Mouse (Mus musculus) bone marrow, adult 2 months (tissue): ENCODE results near the gene Fh1. TPM values are rescaled to one million over a fixed set of nuclear protein-coding genes. Genes with fewer than 3 reads are reported as not detected.

Source experiments
- H3K27ac ChIP-seq: fragments of 200-500 bp; 2 replicates; pipeline ENCODE4 v1.5.1; 2012; ENCODE audit warnings: low read depth, mild to moderate bottlenecking, control low read depth, inconsistent platforms, low read length; ENCODE audit not compliant: control insufficient read depth, poor library complexity, insufficient read depth
- H3K4me1 ChIP-seq: fragments of 200-500 bp; 2 replicates; pipeline ENCODE4 v1.6.1; 2011; ENCODE audit warnings: low read length; ENCODE audit not compliant: control insufficient read depth, insufficient read depth
- H3K4me3 ChIP-seq: fragments of 200-500 bp; replicated peaks from 2 replicates; pipeline ENCODE3; 2011; ENCODE audit warnings: mild to moderate bottlenecking, low read depth, low read length, control low read depth; ENCODE audit not compliant: control insufficient read depth
- CTCF ChIP-seq: fragments of 200-500 bp; IDR thresholded peaks from 2 replicates; pipeline ENCODE4 v1.5.1; 2011; ENCODE audit warnings: low read length, control low read depth; ENCODE audit not compliant: control insufficient read depth, insufficient read depth
- POLR2A ChIP-seq: fragments of 200-500 bp; IDR thresholded peaks from 2 replicates; pipeline ENCODE4 v1.6.1; 2011; ENCODE audit warnings: low read depth, mild to moderate bottlenecking, control low read depth, low read length, borderline replicate concordance; ENCODE audit not compliant: control insufficient read depth
- WGBS: fragments of 180-500 bp; shearing (Covaris S2); methylation state at CpG from one replicate; pipeline ENCODE4 v1.1.7; 2018; 5-methylcytosine and 5-hydroxymethylcytosine counted together
- polyA plus RNA-seq: library from polyadenylated mRNA; stranded (reverse); fragments of >200 nt; gene quantifications from 2 replicates; pipeline ENCODE4 v1.2.4, GENCODE M21; 2011; ENCODE audit warnings: low replicate concordance; ENCODE audit not compliant: missing spikeins, insufficient read depth, insufficient read length

Gene Fh1
- polyA plus RNA-seq, 1 experiment = 55.4 TPM

DNA sequence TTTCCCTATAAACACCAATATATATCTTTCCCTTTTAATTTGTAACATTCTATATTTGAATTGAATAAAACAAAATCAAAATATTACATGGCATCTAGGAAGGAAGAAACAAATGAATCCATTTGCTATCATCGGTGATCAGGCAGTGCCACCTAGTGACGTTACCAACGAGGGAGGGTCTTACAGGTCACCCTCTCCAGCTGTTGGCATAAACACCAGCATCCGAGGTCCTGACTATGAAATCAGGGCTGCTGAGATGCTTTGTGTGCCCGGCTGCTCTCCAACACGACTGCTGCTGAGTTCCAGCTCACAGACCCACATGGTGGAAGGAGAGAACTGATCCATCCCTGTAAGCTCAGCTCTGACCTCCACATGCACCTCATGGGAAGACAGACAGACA is 22.0 kb downstream of the Fh1 start:
- Histone ChIP-seq H3K4me3 (no peak overlapping the region), H3K4me1 (no peaks in the 10 kb centered on the region; the same call in 1 of the 2 replicates), H3K27ac (no peak overlapping the region)
- peak; percentile 35; the same call in 1 of the 2 replicates for TF ChIP-seq CTCF
- no peak for TF ChIP-seq POLR2A
- WGBS = 76% methylated on average over 6 of the region's 6 CpGs

DNA sequence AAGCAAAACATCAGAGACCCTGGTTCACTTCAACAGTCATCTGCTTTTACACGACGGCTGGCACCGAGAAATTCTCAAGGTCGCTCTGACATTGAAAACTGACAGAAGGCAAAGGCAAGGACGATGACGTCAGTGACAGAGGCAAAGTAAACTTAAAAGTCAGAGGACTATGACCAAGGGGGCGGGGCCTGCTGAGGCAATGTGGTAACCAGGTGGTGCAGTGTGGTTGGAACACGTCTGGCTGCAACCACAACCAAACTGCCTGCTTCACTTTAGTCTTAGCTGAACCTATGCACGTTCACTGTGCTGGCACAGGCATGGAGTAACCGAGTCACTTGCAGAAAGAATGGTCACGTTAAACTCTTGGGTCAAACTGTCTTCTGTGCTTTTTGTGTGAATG is 23.2 kb downstream of the Fh1 start:
- Histone ChIP-seq H3K4me1 (no peaks in the 10 kb centered on the region; the same call in 1 of the 2 replicates), H3K4me3 (no peak overlapping the region), H3K27ac (no peak overlapping the region)
- whole genome bisulfite sequencing = 74% methylated on average over 11 of the region's 11 CpGs
- no peak for TF ChIP-seq CTCF
- TF ChIP-seq POLR2A = no peak

DNA sequence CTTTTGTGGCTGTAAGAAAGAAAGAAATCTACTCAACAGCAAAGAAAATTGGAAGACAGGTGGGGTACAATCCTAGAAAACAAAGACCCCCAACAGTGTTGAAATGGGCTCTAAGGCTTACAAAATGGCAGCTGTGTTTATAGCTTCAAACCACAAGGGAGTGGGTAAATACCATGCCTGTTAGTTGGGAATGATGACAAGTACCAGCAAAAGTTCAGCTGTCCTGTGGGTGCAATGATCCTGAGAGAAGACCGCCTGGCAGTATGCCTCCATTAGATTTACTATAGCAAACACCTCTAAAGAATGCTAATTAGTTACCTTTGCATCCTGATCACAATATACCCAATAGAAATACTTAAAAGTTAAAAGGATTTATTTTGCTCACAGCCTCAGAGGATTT is 32.6 kb downstream of the Fh1 start:
- TF ChIP-seq POLR2A (no peak), CTCF (no peak)
- no peaks in the 10 kb centered on the region for H3K4me1 ChIP-seq
- H3K4me3 ChIP-seq = no peak overlapping the region
- 89% methylated on average over 1 of the region's 1 CpGs for WGBS
- H3K27ac ChIP-seq = no peak overlapping the region

DNA sequence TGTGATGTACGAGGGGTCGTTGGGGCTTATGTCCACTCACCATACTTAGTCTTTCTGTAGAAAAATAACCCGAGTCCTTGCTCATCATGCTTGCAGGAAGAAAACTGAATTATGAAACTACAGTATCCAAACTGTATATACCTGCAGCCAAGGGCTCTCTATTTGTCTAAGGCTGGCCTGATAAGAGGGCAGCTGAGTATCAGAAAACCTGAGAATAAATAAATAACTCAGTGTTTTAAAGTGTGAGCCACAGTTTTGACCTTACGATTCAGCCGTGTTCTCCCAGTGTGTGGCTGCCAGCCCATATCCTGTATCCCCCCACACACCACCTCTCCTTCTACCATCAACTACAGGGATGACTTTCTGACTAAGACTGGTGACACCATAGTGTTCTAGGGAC is 38.8 kb downstream of the Fh1 start:
- TF ChIP-seq CTCF = no peak
- no peak for TF ChIP-seq POLR2A
- Histone ChIP-seq H3K4me1 (no peaks in the 10 kb centered on the region), H3K4me3 (no peak overlapping the region), H3K27ac (no peak overlapping the region)
- WGBS = 78% methylated on average over 5 of the region's 5 CpGs

DNA sequence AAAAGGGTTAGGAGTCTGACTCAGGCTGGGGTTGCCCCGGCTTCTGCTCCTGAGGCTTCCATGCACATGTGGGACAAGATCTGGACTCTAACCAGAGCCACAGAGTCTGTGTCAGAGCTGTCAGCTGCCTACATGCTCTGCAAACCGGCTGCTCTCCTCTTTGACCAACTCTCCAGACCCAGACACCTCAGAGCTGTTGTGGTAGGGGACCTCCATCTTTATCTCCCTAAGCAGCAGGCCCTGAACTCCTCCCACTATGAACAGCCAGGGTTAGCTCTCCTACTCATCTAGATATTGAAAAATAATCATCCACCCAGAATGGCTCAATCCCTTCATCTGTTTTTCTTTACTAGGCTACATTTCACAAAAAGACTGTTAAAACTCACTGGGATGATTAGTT is 40.2 kb downstream of the Fh1 start:
- Histone ChIP-seq H3K4me3 (no peak overlapping the region), H3K27ac (no peak overlapping the region), H3K4me1 (no peaks in the 10 kb centered on the region)
- WGBS = 64% methylated on average over 2 of the region's 2 CpGs
- TF ChIP-seq CTCF (no peak), POLR2A (no peak)

DNA sequence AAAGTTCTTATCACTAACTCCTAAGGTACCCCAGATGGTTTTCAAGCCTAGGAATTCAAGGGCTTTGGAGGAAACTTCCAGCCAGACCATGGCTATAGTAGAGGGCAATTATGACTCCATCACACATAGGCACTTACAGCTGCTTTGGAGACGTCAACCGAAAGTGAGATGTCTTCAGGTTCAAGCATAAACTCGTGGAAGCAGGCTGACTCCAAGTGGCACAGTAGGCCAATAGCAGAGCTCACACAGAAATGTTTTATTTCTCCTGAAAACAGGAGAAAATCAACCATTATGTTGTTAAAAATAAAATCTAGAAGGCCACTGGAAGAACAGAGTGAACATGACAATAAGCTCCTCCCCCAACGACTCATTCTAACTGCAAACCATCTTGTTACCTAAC is 42.6 kb downstream of the Fh1 start:
- 68% methylated on average over 4 of the region's 4 CpGs for WGBS
- no peak overlapping the region for H3K4me3 ChIP-seq
- TF ChIP-seq CTCF (no peak), POLR2A (no peak)

DNA sequence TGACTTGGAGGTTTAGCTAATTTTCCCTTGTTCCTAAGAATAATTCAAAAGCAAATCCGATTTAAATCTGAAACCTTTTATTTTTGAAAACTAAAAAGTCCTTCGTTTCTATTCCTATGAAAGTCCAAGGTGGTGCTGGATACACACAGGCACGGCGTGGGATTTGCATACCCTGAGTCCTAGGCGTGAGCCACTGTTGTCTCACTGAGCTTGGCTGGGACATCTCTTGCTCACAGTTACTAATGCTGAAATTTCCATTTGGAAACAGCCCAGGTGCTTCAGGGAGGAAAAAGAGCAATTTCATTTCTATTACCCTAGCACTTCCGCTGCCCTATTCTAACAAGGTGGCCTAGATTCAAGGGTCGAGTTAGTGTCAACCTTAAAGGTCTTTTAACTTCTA is 45.1 kb downstream of the Fh1 start:
- H3K4me3 ChIP-seq = no peak overlapping the region
- 82% methylated on average over 7 of the region's 7 CpGs for WGBS
- H3K27ac ChIP-seq = no peak overlapping the region
- TF ChIP-seq CTCF (no peak), POLR2A (no peak)
- H3K4me1 ChIP-seq = no peaks in the 10 kb centered on the region

More for the DNA sequence above, 42.6 kb downstream of the Fh1 start:
- H3K27ac ChIP-seq = no peak overlapping the region
- no peaks in the 10 kb centered on the region for H3K4me1 ChIP-seq

DNA sequence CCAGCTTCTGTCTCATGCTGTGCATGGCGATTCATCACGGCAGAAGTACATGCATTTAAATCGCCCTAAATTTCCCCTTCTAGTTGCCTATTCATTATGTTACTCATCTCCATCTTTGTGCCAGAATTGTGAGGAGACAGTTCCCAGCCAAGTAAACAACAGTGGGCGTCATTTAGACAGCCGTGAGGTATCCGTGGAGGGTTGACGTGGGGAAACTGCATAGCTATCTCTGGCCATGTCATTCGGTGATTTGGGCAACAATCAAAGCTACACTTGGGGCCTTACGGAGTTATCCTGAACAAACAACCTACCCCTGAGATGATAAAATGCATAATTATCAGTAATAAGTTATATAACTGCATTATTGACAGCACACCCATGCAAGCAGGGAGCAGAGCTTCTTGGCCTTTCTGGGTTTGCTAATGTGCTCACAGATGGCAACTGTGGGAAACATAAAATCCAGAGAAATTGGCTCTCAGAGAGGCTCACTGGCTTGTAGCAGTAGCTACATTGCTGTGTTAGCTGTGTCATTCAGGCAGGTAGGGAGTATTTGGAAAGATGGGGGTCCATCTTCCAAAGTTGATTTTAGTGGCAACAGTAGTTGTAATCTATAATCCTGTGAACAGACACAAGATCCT is 45.7 kb downstream of the Fh1 start:
- WGBS = 84% methylated on average over 9 of the region's 9 CpGs
- Histone ChIP-seq H3K27ac (no peak overlapping the region), H3K4me3 (no peak overlapping the region), H3K4me1 (no peaks in the 10 kb centered on the region)
- TF ChIP-seq POLR2A (no peak), CTCF (no peak)
